Mouse (Mus musculus): ENCODE data around the gene Rgl1. TPM values are rescaled to one million over a fixed set of nuclear protein-coding genes. Genes with fewer than 3 reads are reported as not detected.

Gene Rgl1
- polyA plus RNA-seq (2012; rRNA removed): 10.3 and 12.4 TPM in 2 replicates

DNA sequence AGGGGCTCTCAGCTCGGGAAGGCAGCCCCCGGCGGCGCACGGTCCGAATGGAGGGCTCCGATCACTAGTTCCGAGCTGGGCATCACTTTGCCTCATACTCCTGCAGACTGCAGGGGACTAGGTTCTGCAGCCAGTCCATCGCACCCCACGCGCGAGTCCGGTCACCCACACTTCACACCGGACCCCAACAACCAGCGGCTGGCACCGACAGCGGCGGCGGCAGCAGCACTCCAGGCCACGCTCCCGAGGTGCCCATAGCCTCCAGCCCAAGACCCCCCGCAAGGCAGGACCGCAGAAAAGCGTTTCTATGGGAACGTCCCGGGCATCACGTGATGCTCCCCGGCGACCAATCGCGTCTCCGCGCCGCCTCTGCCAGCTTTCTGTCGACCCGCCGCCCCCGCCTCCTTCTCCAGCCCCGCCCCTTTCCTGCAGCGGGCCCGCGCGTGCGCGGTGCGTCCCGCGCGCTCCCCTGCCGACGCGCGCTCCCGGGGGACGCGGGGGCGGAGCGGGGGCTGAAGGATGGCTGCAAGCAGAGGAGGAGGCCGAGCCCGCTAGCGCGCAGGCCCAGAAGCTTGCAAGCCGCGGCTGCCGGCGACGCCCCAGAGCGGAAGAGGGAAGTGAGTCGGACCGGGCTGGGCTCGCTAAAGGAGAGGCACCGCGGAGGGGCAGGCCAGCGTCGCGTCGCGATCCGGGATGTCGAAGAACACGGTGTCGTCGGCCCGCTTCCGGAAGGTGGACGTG is at the start of gene Rgl1, which contains the start of gene Arpc5:
Gene Rgl1 (minus strand): TSS at position 320 of the 741 bp plus-strand sequence.
Gene Arpc5 (plus strand): TSS at position 511 of the 741 bp plus-strand sequence.

DNA sequence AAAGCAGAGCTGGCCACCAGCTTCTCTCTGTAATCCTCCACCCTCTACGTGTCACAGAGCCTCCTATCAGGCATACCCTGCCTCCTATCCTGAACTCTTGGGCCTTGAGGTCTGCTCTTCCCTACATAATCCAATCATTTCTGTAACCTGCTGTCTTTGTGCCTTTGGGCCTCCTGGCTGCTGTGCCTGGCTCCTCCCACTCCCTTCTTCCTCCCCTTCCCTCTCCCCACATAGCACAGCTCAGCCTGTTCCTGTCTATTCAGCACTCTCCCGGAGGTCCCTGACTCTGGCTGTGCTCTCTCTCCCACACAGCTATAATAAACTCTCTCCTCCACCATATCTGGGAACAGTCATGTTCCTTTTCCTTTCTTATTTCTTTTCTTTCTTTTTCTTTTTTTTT is 33.7 kb upstream of the Rgl1 start, which contains the start of gene Ncf2:
Gene Ncf2 (plus strand): TSS at position 298 of the 400 bp plus-strand sequence.

GRCm38 (mm10) chr1:152750312-152750965 is 15.7 kb downstream of the Rgl1 start, which contains the start of gene Apobec4:
TSS of gene Apobec4 (plus strand) at chr1:152750551.

Other genes with a start within 250 kb of the Rgl1 start
- gene Apobec4, start 15.8 kb downstream of the Rgl1 start, polyA plus RNA-seq (2012; rRNA removed): 0.10 TPM in 1 of 2 replicates, not detected in the other
- 53.4 and 63.2 TPM in 2 replicates for gene Arpc5, start 191 bp upstream of the Rgl1 start, polyA plus RNA-seq (2012; rRNA removed)
- 7.0 and 7.9 TPM in 2 replicates for gene Ncf2, start 33.8 kb upstream of the Rgl1 start, polyA plus RNA-seq (2012; rRNA removed)
- 20.8 and 38.9 TPM in 2 replicates for gene Smg7, start 136.3 kb upstream of the Rgl1 start, polyA plus RNA-seq (2012; rRNA removed)
- gene Nmnat2, start 188.6 kb upstream of the Rgl1 start, polyA plus RNA-seq (2012; rRNA removed): 2.8 and 2.9 TPM in 2 replicates

All from ovary, adult 2 months (tissue).